Mouse (Mus musculus): Measurements from ENCODE around the gene Gm4763.

GRCm38 (mm10) chr7:24773942-24774535, 47.3 kb upstream of the Gm4763 start:
- TF ChIP-seq CTCF (IDR thresholded peaks at IDR 0.05; ENCODE audit: low read depth, low read length) (no peak), TAL1 (conservative IDR thresholded peaks at IDR 0.05; ENCODE audit: low read depth, low read length) (no peak), GATA1 (IDR thresholded peaks at IDR 0.05; ENCODE audit: borderline replicate concordance, low read length) (no peak), GATA2 (IDR thresholded peaks at IDR 0.05; ENCODE audit: borderline replicate concordance, low read depth, low read length) (no peak)

Data from G1E (cell line).